Mouse (Mus musculus) embryonic facial prominence, embryonic 11.5 days (tissue): ENCODE data around the gene Galnt12. TPM values are rescaled to one million over a fixed set of nuclear protein-coding genes. Genes with fewer than 3 reads are reported as not detected.

Source experiments
- polyA plus RNA-seq: library from polyadenylated mRNA; unstranded; fragments of >200 nt; fragmentation: Nextera tagmentation; extraction: Ambion mirVana; gene quantifications from 2 replicates; pipeline ENCODE4 v1.2.1, GENCODE M21; 2014

Galnt12 gene
- polyA plus RNA-seq, 1 experiment from 2014 or later: 2.3 TPM

Other genes with a start within 250 kb of the Galnt12 start
- 0.25 and 0.28 TPM in 2 replicates for gene Gabbr2, start 100.0 kb upstream of the Galnt12 start, polyA plus RNA-seq
- gene Anks6, start 34.5 kb upstream of the Galnt12 start, polyA plus RNA-seq: 2.9 and 4.1 TPM in 2 replicates
- gene Col15a1, start 116.3 kb downstream of the Galnt12 start, polyA plus RNA-seq: 8.6 and 8.8 TPM in 2 replicates